In genomic region chr7:90265289-90265970, GRCm38 (mm10) we compare ENCODE assay signal across 9 mouse cellular contexts. TPM values are rescaled to one million over a fixed set of nuclear protein-coding genes. Genes with fewer than 3 reads are reported as not detected.
DNase-seq lines count a peak whose midpoint lies in the region; ATAC-seq lines count a peak whose summit lies in the region.
"Had no signal": no experiment of that assay in that cellular context is flagged by ENCODE, and none has a peak within 500 bp of the region (broad histone marks: within the 10 kb centered on the region; RNA-seq: fewer than 3 reads in every experiment).

TSS of gene Ccdc83 (minus strand) at chr7:90265777.

- 4% methylated on average over 28 of the region's 28 CpGs for WGBS in forebrain, embryonic 10.5 days
- WGBS in heart, embryonic 15.5 days, result 6% methylated on average over 28 of the region's 28 CpGs
- WGBS in liver, embryonic 12.5 days (ENCODE audit: insufficient replicate concordance), result 6% methylated on average over 28 of the region's 28 CpGs
- WGBS in stomach, embryonic 14.5 days, result 5% methylated on average over 28 of the region's 28 CpGs

- peak; percentile 73 for ATAC-seq in heart, embryonic 15.5 days (replicated peaks; ENCODE audit: insufficient number of reproducible peaks, insufficient read depth, low FRiP score, low read depth)
- ATAC-seq in liver, embryonic 12.5 days, result peak; percentile 66
- ATAC-seq in stomach, embryonic 14.5 days (ENCODE audit: insufficient number of reproducible peaks, insufficient read depth, low FRiP score, low read depth), result peak; percentile 87

- H3K9me3 ChIP-seq in forebrain, embryonic 10.5 days, result no peaks in the 10 kb centered on the region
- H3K9me3 ChIP-seq in heart, embryonic 15.5 days (replicated peaks), result no peaks in the 10 kb centered on the region
- no peaks in the 10 kb centered on the region for H3K9me3 ChIP-seq in liver, embryonic 12.5 days (replicated peaks)
- no peaks in the 10 kb centered on the region for H3K9me3 ChIP-seq in stomach, embryonic 14.5 days (ENCODE audit: control insufficient read depth, low read depth, low read length)

- peak within 1 kb of the TSS; percentile 74 for H3K27ac ChIP-seq in forebrain, embryonic 10.5 days
- no peak within 1 kb of the TSS for H3K27ac ChIP-seq in heart, embryonic 15.5 days
- H3K27ac ChIP-seq in liver, embryonic 12.5 days, result no peak within 1 kb of the TSS
- no peak within 1 kb of the TSS for H3K27ac ChIP-seq in stomach, embryonic 14.5 days (ENCODE audit: low read length)
- H3K27ac ChIP-seq: macrophage had no signal

- no peaks in the 10 kb centered on the region for H3K36me3 ChIP-seq in forebrain, embryonic 10.5 days (replicated peaks)
- no peaks in the 10 kb centered on the region for H3K36me3 ChIP-seq in heart, embryonic 15.5 days
- H3K36me3 ChIP-seq in liver, embryonic 12.5 days, result no peaks in the 10 kb centered on the region
- H3K36me3 ChIP-seq in stomach, embryonic 14.5 days (ENCODE audit: control insufficient read depth, insufficient read depth, low read length), result no peaks in the 10 kb centered on the region

- 0 out of 2 replicates have a peak within 1 kb of the TSS, but pooled peaks have one; percentile 12 for H3K9ac ChIP-seq in heart, embryonic 15.5 days
- no peak within 1 kb of the TSS for H3K9ac ChIP-seq in liver, embryonic 12.5 days
- no peak within 1 kb of the TSS for H3K9ac ChIP-seq in stomach, embryonic 14.5 days (replicated peaks; ENCODE audit: low read depth, low read length)

- peak; percentile 49 to 61 for DNase-seq in CD8-positive naive resting alpha-beta T cell, adult 2 months (ENCODE audit: low read depth in 2 of 2, low spot score in 2 of 2)
- peak; percentile 57 for DNase-seq in c-Kit-positive CD71-negative TER-119-negative erythroid progenitor cells, embryonic 14.5 days (ENCODE audit: low read depth)
- DNase-seq in forebrain, embryonic 10.5 days (ENCODE audit: extremely low spot score, low spot score), result peak; percentile 88
- peak; percentile 88 for DNase-seq in kidney, postnatal 14 days
- peak; percentile 45 to 57 for DNase-seq in natural killer cell, adult 2 months (ENCODE audit: low spot score in 2 of 2)

- H3K4me1 ChIP-seq in forebrain, embryonic 10.5 days, result peaks cover 19% of the 10 kb centered on the region
- peaks cover 5% of the 10 kb centered on the region for H3K4me1 ChIP-seq in heart, embryonic 15.5 days (replicated peaks)
- H3K4me1 ChIP-seq in liver, embryonic 12.5 days, result peaks cover 5% of the 10 kb centered on the region; the same call in 1 of the 2 replicates
- H3K4me1 ChIP-seq in stomach, embryonic 14.5 days (ENCODE audit: control insufficient read depth, insufficient read depth, low read length), result no peaks in the 10 kb centered on the region

- peak within 1 kb of the TSS; percentile 40 for H3K4me3 ChIP-seq in forebrain, embryonic 10.5 days
- peak within 1 kb of the TSS; percentile 39 for H3K4me3 ChIP-seq in heart, embryonic 15.5 days
- H3K4me3 ChIP-seq in liver, embryonic 12.5 days, result peak within 1 kb of the TSS; percentile 16
- peak within 1 kb of the TSS; percentile 21 for H3K4me3 ChIP-seq in stomach, embryonic 14.5 days (ENCODE audit: low read depth, low read length)

- peak within 1 kb of the TSS; percentile 66 for H3K4me2 ChIP-seq in heart, embryonic 15.5 days
- peak within 1 kb of the TSS; percentile 59 for H3K4me2 ChIP-seq in liver, embryonic 12.5 days
- peak within 1 kb of the TSS; percentile 49 for H3K4me2 ChIP-seq in stomach, embryonic 14.5 days (replicated peaks; ENCODE audit: low read depth, low read length)

- no peaks in the 10 kb centered on the region for H3K27me3 ChIP-seq in forebrain, embryonic 10.5 days (ENCODE audit: poor library complexity, severe bottlenecking)
- no peaks in the 10 kb centered on the region for H3K27me3 ChIP-seq in heart, embryonic 15.5 days
- no peaks in the 10 kb centered on the region for H3K27me3 ChIP-seq in liver, embryonic 12.5 days (replicated peaks)
- no peaks in the 10 kb centered on the region for H3K27me3 ChIP-seq in stomach, embryonic 14.5 days (ENCODE audit: control insufficient read depth, insufficient read depth, low read length)

RNA-seq across cellular contexts. Expression of gene Ccdc83, which starts in this region (rescaled TPM):
- not detected in 2 replicates for polyA plus RNA-seq in forebrain, embryonic 10.5 days (2016; fragmentation: Nextera tagmentation; extraction: Ambion mirVana)
- not detected in 2 replicates for polyA plus RNA-seq in heart, embryonic 15.5 days (2015; fragmentation: Nextera tagmentation; extraction: Ambion mirVana)
- polyA plus RNA-seq in liver, embryonic 12.5 days (2016; fragmentation: Nextera tagmentation; extraction: Ambion mirVana), result not detected in 2 replicates
- not detected in 2 replicates for polyA plus RNA-seq in stomach, embryonic 14.5 days (2014; fragmentation: Nextera tagmentation; extraction: Ambion mirVana)
- polyA plus RNA-seq: macrophage had no signal

Comparison
In these comparisons a context has a peak if more than half of its experiments do, and no peak if none do; other contexts are left out.
1. Peak in DNase-seq, H3K4me3 ChIP-seq and H3K27ac ChIP-seq in forebrain, embryonic 10.5 days; RNA of the gene not detected or under 1 TPM.
2. Peak in ATAC-seq, H3K4me3 ChIP-seq, H3K9ac ChIP-seq and H3K4me2 ChIP-seq in heart, embryonic 15.5 days; RNA of the gene not detected or under 1 TPM.
3. Peak in ATAC-seq, H3K4me3 ChIP-seq and H3K4me2 ChIP-seq in liver, embryonic 12.5 days; RNA of the gene not detected or under 1 TPM.
4. Peak in ATAC-seq, H3K4me3 ChIP-seq and H3K4me2 ChIP-seq in stomach, embryonic 14.5 days; RNA of the gene not detected or under 1 TPM.